Mouse (Mus musculus): ENCODE results near the gene Slc6a11.

DNA sequence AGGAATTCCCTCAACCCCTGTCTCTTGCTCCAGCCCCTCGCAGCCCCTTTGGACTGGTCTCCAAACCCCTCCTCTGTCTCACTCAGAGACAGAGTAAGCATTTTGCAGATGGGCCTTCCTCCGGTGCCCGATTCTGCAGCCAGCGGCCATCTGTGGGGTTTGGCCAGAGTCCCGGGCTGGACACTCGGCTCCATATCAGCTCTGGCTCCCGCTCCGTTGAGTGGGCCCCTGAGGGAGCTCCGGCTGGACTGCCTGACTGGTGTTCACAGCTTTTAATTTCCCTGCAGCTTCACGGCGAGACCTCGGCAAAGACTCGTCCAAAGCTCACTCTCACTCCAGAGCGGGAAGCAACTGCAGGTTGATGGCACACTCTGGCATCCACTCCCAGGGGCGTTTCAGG is 141.2 kb downstream of the Slc6a11 start:
- no peak for TF ChIP-seq CTCF (IDR thresholded peaks at IDR 0.05; ENCODE audit: extremely low read depth, insufficient read length, insufficient replicate concordance, low read depth, low read length)
- TF ChIP-seq POLR2A (IDR thresholded peaks at IDR 0.05; ENCODE audit: low read depth, low read length) = no peak

Data from small intestine, adult 2 months (tissue).